Comparison of ENCODE assay signal across 13 mouse cellular contexts in genomic region chr6:28667586-28667985, GRCm38 (mm10).
"Had no signal": no experiment of that assay in that cellular context is flagged by ENCODE, and none has a peak within 500 bp of the region (broad histone marks: within the 10 kb centered on the region; RNA-seq: fewer than 3 reads in every experiment).

No protein-coding gene starts in this region.

- DNase-seq: gastrocnemius, postnatal 10 days; gastrocnemius, postnatal 25 days; heart, adult 18-20 months; heart, postnatal 10 days; heart, postnatal 4 days; kidney, adult 18-20 months; kidney, adult 8-10 months; kidney, postnatal 10 days; kidney, postnatal 25 days; kidney, postnatal 4 days; liver; liver, embryonic 13.5 days; liver, postnatal 0 days had no signal
